Mouse (Mus musculus) erythroblast, embryonic 14.5 days (primary cell): ENCODE measurements around the gene Mrps34.

Source experiments
- GATA1 ChIP-seq: IDR thresholded peaks from 2 replicates; pipeline ENCODE4 v1.6.1; 2012; ENCODE audit warnings: low read length, inconsistent platforms, mixed read lengths
- TAL1 ChIP-seq: IDR thresholded peaks from 3 replicates; pipeline ENCODE4 v1.6.1; 2012; ENCODE audit warnings: low read length, inconsistent platforms, mixed read lengths

DNA sequence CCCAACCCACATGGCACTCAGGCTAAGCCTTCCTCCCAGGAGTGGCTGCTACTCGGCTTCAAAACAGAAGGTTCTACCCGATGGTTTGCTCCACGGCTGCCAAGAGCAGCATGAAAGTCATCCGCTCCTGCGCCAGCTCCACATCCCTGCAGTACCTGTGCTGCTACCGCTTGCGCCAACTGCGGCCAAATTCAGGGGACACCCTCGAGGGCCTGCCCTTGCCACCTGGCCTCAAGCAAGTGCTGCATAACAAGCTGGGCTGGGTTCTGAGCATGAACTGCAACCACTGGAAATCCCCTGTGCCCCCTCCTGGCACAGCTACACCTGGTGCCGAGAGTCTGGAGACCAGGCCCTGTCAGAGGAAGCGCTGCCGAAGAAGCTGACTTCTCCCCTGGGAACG lies 3.6 kb upstream of the Mrps34 start:
- TF ChIP-seq GATA1 (no peak), TAL1 (no peak)
